Mouse (Mus musculus) erythroblast, embryonic 14.5 days (primary cell): ENCODE data around the gene Tdrd1.

Experiments used
- GATA1 ChIP-seq: IDR thresholded peaks from 2 replicates; pipeline ENCODE4 v1.6.1; 2012; ENCODE audit warnings: low read length, inconsistent platforms, mixed read lengths
- TAL1 ChIP-seq: IDR thresholded peaks from 3 replicates; pipeline ENCODE4 v1.6.1; 2012; ENCODE audit warnings: low read length, inconsistent platforms, mixed read lengths

GRCm38 (mm10) chr19:56813360-56813759, 12.6 kb upstream of the Tdrd1 start:
- no peak for TF ChIP-seq GATA1
- no peak for TF ChIP-seq TAL1
